Mouse (Mus musculus): ENCODE results near the gene 2610301B20Rik. TPM values are rescaled to one million over a fixed set of nuclear protein-coding genes. Genes with fewer than 3 reads are reported as not detected.

2610301B20Rik gene
- polyA plus RNA-seq (2014; fragmentation: Illumina TruSeq; extraction: RNeasy Lipid Tissue Mini Kit (QIAGEN cat#74804); ENCODE audit: low read depth, low replicate concordance) = 9.1 TPM

GRCm38 (mm10) chr4:10873920-10874665 is at the start of gene 2610301B20Rik:
Gene 2610301B20Rik (plus strand): TSS chr4:10874498.

Measured in heart, adult 10 weeks (tissue).